Mouse (Mus musculus) embryonic facial prominence, embryonic 15.5 days (tissue): ENCODE results near the gene Gm11985. TPM values are rescaled to one million over a fixed set of nuclear protein-coding genes. Genes with fewer than 3 reads are reported as not detected.
"Not testable (repeated sequence)": the region's sequence is repeated elsewhere in the genome, so short reads cannot be mapped to it uniquely, and the experiment has no call there.

ENCODE experiments used
- ATAC-seq: fragments of 200-750 bp; cut with Nextera tagmentation; 2 replicates; pipeline ENCODE4 v1.8.0; 2017; ENCODE audit warnings: low read depth, moderate TSS enrichment; ENCODE audit not compliant: insufficient number of reproducible peaks, low FRiP score, low TSS enrichment
- H3K27ac ChIP-seq: fragments of 300-500 bp; sonication (generic); replicated peaks from 2 replicates; pipeline ENCODE4 v1.5.1; 2015; ENCODE audit warnings: mild to moderate bottlenecking, inconsistent platforms
- H3K27me3 ChIP-seq: fragments of 300-500 bp; sonication (generic); 2 replicates; pipeline ENCODE4 v1.6.1; 2015; ENCODE audit warnings: inconsistent platforms
- H3K36me3 ChIP-seq: fragments of 300-500 bp; sonication (generic); 2 replicates; pipeline ENCODE4 v1.6.1; 2015; ENCODE audit warnings: mild to moderate bottlenecking, inconsistent platforms
- H3K4me1 ChIP-seq: fragments of 300-500 bp; sonication (generic); 2 replicates; pipeline ENCODE4 v1.6.1; 2015; ENCODE audit warnings: inconsistent platforms
- H3K4me2 ChIP-seq: fragments of 300-500 bp; sonication (generic); replicated peaks from 2 replicates; pipeline ENCODE4 v1.6.1; 2015; ENCODE audit warnings: mild to moderate bottlenecking, inconsistent platforms
- H3K4me3 ChIP-seq: fragments of 300-500 bp; sonication (generic); replicated peaks from 2 replicates; pipeline ENCODE4 v1.5.1; 2015; ENCODE audit warnings: mild to moderate bottlenecking, inconsistent platforms
- H3K9ac ChIP-seq: fragments of 300-500 bp; sonication (generic); 2 replicates; pipeline ENCODE4 v1.6.1; 2015; ENCODE audit warnings: inconsistent platforms
- H3K9me3 ChIP-seq: fragments of 300-500 bp; sonication (generic); replicated peaks from 2 replicates; pipeline ENCODE4 v1.6.1; 2016; ENCODE audit warnings: inconsistent platforms
- WGBS: fragments of 180-500 bp; shearing (Covaris S2); methylation state at CpG from one replicate; pipeline ENCODE4 v1.1.7; 2015; 5-methylcytosine and 5-hydroxymethylcytosine counted together
- polyA plus RNA-seq: library from polyadenylated mRNA; unstranded; fragments of >200 nt; fragmentation: Nextera tagmentation; extraction: Ambion mirVana; gene quantifications from 2 replicates; pipeline ENCODE4 v1.2.1, GENCODE M21; 2015

Gm11985 gene
- polyA plus RNA-seq, 1 experiment from 2014 or later: not detected

DNA sequence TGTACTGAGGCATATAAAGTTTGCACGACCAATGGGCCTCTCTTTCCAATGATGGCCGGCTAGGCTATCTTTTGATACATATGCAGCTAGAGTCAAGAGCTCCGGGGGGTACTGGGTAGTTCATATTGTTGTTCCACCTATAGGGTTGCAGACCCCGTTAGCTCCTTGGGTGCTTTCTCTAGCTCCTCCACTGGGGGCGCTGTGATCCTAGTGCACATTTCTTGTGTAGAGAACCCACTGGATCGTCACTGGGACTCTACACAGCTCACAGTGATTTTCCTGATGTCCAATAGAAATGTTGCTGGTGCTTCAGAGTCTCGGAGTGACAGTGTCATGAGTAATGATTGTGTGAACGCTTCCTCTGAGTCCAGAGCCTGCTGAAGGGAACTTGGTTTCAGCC, 33.5 kb upstream of the Gm11985 start:
- not testable (repeated sequence) for H3K36me3 ChIP-seq, H3K4me3 ChIP-seq
- 72% methylated on average over 8 of the region's 8 CpGs for WGBS

DNA sequence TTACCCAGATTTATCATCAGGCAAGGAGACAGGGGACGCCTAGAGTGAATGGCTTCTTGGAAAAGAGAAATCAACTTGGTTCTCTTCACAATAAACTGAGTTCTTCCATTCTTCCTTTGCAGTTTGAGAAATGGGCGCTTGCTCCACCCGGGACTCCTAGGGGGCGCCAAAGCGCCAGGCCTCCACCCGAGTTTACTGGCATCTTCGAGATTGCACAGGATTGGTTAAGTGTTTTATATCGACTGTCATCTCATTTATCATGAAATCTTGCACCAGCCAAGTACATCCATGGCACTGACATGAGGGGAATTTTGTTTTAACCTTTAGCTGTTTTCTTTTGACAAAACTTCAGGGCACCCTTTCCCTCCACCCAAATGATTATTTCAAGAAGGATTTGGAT, 27.3 kb upstream of the Gm11985 start:
- H3K9me3 ChIP-seq: no peaks in the 10 kb centered on the region
- H3K9ac ChIP-seq: no peak overlapping the region
- H3K27ac ChIP-seq: no peak overlapping the region
- H3K4me2 ChIP-seq: no peak overlapping the region
- WGBS: 5% methylated on average over 8 of the region's 8 CpGs
- no peak overlapping the region for H3K4me3 ChIP-seq
- H3K4me1 ChIP-seq: peaks cover 44% of the 10 kb centered on the region
- H3K27me3 ChIP-seq: no peaks in the 10 kb centered on the region
- H3K36me3 ChIP-seq: no peaks in the 10 kb centered on the region
- no peak for ATAC-seq

More for the DNA sequence above, 33.5 kb upstream of the Gm11985 start:
- not testable (repeated sequence) for H3K9me3 ChIP-seq, ATAC-seq, H3K4me2 ChIP-seq, H3K27me3 ChIP-seq, H3K9ac ChIP-seq, H3K27ac ChIP-seq, H3K4me1 ChIP-seq

DNA sequence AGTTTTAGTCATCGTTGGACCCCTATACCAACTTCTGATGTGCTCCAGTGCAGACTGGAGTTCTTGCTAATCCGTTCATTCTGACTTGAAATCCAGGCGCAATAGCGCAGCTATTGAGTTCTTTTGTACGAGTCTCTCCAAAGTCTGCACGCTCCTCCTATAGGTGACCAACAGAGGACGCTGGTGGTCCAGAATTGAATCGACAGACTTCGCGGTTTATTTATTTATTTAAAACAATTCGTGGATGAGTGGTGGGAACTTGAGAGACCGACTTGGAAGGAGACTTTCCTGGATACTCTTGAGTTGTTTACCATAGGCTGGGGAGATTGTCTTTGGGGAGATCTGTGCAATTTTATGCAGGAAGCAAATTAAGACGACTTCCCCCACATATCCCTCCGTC, 26.4 kb upstream of the Gm11985 start:
- WGBS: 6% methylated on average over 14 of the region's 14 CpGs
- Histone ChIP-seq H3K9ac (no peak overlapping the region), H3K36me3 (peaks cover 2% of the 10 kb centered on the region; the same call in 1 of the 2 replicates), H3K9me3 (no peaks in the 10 kb centered on the region), H3K4me3 (peak overlapping the region; percentile 73), H3K4me2 (peak overlapping the region; percentile 82), H3K27ac (no peak overlapping the region), H3K27me3 (no peaks in the 10 kb centered on the region), H3K4me1 (peaks cover 52% of the 10 kb centered on the region)
- ATAC-seq: no peak

DNA sequence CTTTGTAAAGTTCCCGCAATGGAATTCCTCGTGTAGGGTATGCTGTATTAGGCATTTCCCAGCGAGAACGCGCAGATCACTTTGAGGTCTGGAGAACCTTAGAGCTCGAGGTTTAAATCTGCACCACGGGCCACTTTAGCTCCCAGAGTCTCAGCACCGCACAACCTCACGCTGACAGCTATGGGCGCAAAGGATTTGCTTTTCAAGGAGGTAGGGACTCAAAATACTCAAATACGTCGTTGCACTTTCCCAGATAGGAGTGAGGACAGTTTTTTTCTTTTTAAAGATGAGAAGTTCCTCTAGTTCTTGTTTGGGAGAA, 25.9 kb upstream of the Gm11985 start:
- Histone ChIP-seq H3K9ac (no peak overlapping the region), H3K27ac (peak overlapping the region; percentile 86), H3K36me3 (peaks cover 7% of the 10 kb centered on the region), H3K4me1 (peaks cover 52% of the 10 kb centered on the region), H3K27me3 (no peaks in the 10 kb centered on the region), H3K4me3 (peak overlapping the region; percentile 73), H3K4me2 (peak overlapping the region; percentile 82), H3K9me3 (no peaks in the 10 kb centered on the region)
- under 1% methylated on average over 12 of the region's 12 CpGs for WGBS
- no peak for ATAC-seq

DNA sequence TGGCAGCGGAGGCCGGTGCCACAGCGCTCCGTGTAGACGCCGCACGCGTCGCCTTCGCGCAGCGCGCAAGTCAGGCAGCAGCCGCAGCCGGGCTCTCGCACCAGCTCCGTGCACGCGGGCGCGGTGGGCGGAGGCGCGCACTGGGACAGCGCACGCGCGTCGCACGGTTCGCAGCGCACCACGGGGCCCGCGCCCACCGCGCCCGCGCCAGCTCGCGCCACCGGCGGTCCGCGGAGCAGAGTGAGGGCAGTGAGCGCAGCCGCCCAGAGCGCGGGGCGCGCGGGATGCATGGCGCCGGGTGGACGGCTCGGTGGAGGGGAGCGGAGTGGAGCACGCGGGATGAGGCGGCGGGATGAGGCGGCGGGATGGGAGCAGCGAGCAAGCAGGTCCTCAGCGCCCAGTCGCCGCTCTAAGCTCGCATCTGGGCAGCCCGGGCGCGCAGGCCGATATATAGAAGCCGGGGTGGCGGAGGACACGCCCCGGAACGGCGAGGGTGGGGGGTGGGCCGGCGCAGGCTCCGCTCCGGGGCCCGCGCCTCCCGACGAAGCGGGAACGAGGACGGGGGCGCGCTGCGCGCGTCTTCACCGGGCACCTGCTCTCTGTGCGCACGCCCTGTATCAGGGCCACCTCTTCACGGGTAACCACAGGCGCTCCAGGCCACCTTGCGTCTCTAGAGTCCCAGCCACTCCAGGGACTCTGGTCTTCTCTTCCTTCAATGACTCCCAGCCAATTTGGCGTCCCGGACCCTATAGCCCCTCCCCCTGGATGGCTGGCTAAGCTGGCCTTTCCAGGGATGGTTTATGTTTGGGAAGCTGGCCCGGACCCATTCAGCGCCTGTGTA, 25.4 kb upstream of the Gm11985 start, which contains the start of gene Igfbp3:
Gene Igfbp3 (minus strand): TSS at position 423 of the 841 bp plus-strand sequence.
- Histone ChIP-seq H3K9ac (peak within 1 kb of the TSS; percentile 44), H3K27ac (peak within 1 kb of the TSS; percentile 86), H3K36me3 (peaks cover 13% of the 10 kb centered on the region), H3K9me3 (no peaks in the 10 kb centered on the region), H3K4me1 (peaks cover 52% of the 10 kb centered on the region), H3K4me2 (peak within 1 kb of the TSS; percentile 82), H3K4me3 (peak within 1 kb of the TSS; percentile 73), H3K27me3 (no peaks in the 10 kb centered on the region)
- under 1% methylated on average over 104 of the region's 104 CpGs for WGBS
- peak; percentile 81 for ATAC-seq

DNA sequence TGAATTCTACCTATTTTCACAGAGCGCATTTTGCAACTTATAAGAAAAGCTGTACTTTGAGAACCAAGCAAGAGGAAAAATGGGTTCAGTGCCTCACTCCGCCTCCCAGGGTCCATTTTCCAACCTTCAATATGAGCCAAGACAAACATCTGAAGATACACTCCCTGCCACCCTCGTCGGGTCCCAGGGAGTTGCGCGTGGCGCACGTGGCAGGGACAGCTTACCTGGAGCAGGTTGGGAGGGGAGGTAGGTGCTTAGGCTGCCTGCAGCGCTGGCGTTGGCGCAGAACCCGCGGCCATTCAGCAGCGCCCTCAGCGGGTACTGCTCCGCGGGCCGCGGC, 24.8 kb upstream of the Gm11985 start:
- no peak for ATAC-seq
- peak overlapping the region; percentile 73 for H3K4me3 ChIP-seq
- peaks cover 19% of the 10 kb centered on the region for H3K36me3 ChIP-seq
- no peaks in the 10 kb centered on the region for H3K9me3 ChIP-seq
- peak overlapping the region; percentile 44 for H3K9ac ChIP-seq
- no peaks in the 10 kb centered on the region for H3K27me3 ChIP-seq
- H3K4me1 ChIP-seq: peaks cover 53% of the 10 kb centered on the region
- peak overlapping the region; percentile 82 for H3K4me2 ChIP-seq
- H3K27ac ChIP-seq: peak overlapping the region; percentile 86
- 1% methylated on average over 19 of the region's 19 CpGs for WGBS

DNA sequence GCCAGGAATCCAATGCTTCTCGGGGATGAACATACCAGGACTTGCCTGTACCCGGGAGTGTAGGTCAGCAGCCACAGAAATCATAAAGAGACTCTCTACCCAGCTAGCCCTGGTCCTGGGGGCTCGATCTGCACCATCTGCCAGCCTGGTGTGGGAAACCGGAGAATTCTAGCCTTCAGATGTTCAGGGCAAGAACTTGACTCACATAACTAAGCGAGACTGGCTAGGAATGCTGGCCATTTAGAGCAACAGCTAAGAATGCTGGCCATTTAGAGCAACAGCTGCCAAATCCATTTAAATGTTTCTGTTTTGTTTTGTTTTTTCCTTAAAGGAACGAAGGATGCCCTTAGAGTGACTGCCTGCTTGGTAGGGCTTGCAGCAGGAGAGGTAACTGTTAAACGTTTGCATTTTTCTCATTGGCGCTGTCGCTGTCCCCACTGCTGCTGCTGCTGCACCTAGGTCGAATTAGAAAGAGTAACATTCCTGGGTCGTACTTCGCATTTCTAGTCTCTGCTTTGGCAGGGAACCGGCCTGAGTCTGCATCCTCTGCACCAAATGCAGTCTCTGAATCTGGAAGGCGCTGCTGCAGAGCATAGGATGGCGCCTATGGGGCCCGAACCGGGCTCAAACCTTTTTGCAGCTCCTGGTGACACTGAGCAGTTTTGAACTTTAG, 23.9 kb upstream of the Gm11985 start:
- Histone ChIP-seq H3K36me3 (peaks cover 21% of the 10 kb centered on the region), H3K9me3 (no peaks in the 10 kb centered on the region), H3K4me3 (peak overlapping the region; percentile 73), H3K4me2 (peak overlapping the region; percentile 82), H3K27me3 (no peaks in the 10 kb centered on the region), H3K27ac (peak overlapping the region; percentile 60), H3K4me1 (peaks cover 55% of the 10 kb centered on the region), H3K9ac (peak overlapping the region; percentile 44)
- ATAC-seq: no peak
- 6% methylated on average over 17 of the region's 17 CpGs for WGBS

DNA sequence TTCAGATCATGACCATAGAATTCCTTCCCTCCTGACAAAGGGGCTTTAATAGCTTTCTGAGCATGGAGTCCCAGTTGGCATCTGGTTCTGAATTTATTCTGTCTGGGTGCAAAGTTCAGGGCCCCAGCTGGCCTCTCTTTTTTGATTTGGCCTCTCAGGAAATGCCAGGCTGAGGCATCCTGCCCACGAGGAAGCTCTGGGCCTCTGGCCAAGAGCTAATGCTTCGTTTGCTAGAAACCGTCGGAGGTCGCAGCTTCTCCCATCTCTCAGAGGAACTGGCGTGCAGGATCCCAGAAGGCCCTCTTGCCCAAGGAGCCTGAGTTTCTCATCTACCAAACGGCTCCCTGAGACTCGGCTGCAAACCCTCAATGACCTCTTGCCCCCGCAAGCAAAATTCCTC, 22.8 kb upstream of the Gm11985 start:
- H3K4me2 ChIP-seq: peak overlapping the region; percentile 41
- ATAC-seq: no peak
- H3K9me3 ChIP-seq: no peaks in the 10 kb centered on the region
- no peak overlapping the region for H3K9ac ChIP-seq
- 0 out of 2 replicates have a peak overlapping the region, but pooled peaks have one; percentile 45 for H3K27ac ChIP-seq
- H3K36me3 ChIP-seq: peaks cover 31% of the 10 kb centered on the region
- 11% methylated on average over 9 of the region's 9 CpGs for WGBS
- H3K4me1 ChIP-seq: peaks cover 48% of the 10 kb centered on the region
- H3K27me3 ChIP-seq: no peaks in the 10 kb centered on the region
- peak overlapping the region; percentile 26 for H3K4me3 ChIP-seq

DNA sequence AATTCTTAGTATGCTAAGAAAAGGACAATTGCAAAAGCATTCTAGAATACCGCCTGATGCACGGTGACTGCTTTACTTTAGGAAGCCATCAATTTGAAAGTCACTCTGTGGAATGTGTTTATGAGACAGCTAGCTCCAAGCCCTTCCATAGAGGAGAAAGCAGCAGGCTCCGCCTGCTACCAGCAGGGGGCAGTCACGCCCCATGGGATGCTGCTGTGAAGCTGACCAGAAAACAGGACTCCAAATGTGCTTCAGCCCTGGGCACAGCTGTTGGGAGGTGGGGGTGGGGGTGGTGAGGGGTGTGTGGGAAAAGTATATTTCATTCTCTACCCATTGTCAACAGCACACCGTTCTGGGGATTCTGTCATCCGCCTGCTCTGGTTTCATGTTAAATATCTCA, 22.0 kb upstream of the Gm11985 start:
- Histone ChIP-seq H3K9me3 (no peaks in the 10 kb centered on the region), H3K27me3 (no peaks in the 10 kb centered on the region), H3K4me2 (peak overlapping the region; percentile 41), H3K4me1 (peaks cover 40% of the 10 kb centered on the region), H3K9ac (no peak overlapping the region), H3K4me3 (no peak overlapping the region), H3K27ac (no peak overlapping the region), H3K36me3 (peaks cover 33% of the 10 kb centered on the region)
- no peak for ATAC-seq
- 14% methylated on average over 6 of the region's 6 CpGs for WGBS

DNA sequence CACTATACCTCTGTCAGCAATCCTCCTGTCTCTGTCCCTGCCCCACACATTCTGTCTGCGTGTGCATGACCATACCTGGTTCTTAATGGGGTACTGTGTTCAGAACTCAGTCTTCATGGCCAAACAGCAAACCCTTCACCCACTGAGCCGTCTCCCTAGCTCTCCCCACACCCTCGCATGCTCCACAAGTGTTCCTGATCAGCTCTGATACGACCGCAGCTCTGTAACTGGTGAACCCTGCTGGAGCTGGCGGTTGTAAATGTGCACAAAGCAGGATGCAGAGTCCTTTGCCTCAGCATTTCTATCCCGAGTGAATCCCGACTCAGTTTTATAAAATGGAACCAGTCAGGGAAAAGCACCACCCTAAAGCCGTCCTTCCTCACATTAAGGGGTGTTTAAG, 15.5 kb upstream of the Gm11985 start:
- WGBS: 82% methylated on average over 9 of the region's 9 CpGs
- H3K4me3 ChIP-seq: no peak overlapping the region
- H3K27me3 ChIP-seq: no peaks in the 10 kb centered on the region
- peaks cover 22% of the 10 kb centered on the region for H3K36me3 ChIP-seq
- no peaks in the 10 kb centered on the region for H3K9me3 ChIP-seq
- no peak for ATAC-seq
- H3K4me1 ChIP-seq: peaks cover 3% of the 10 kb centered on the region; the same call in 1 of the 2 replicates
- no peak overlapping the region for H3K27ac ChIP-seq
- H3K4me2 ChIP-seq: no peak overlapping the region
- H3K9ac ChIP-seq: no peak overlapping the region

DNA sequence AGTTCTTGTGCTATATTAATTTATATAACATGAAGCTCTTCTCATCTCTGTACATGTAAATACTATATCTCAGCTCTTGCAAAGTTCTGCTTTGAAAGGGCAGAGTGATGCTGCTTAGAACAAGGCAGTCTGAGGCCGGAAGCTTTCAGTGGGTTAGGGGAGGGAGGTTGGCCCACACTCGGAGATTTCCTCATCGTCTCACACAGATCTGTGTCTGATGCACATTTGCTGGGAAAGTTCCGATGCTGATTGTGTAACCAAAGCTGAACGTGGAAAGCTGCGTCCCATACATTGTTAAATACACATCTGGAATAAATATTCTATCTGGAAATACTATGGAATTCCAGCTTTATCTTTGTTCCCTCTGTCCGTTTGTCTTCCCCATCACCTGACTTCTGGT, 13.8 kb upstream of the Gm11985 start:
- no peak for ATAC-seq
- no peak overlapping the region for H3K4me3 ChIP-seq
- no peak overlapping the region for H3K9ac ChIP-seq
- H3K27me3 ChIP-seq: no peaks in the 10 kb centered on the region
- H3K9me3 ChIP-seq: no peaks in the 10 kb centered on the region
- 27% methylated on average over 7 of the region's 7 CpGs for WGBS
- H3K36me3 ChIP-seq: peaks cover 12% of the 10 kb centered on the region; the same call in 1 of the 2 replicates
- H3K4me2 ChIP-seq: no peak overlapping the region
- H3K27ac ChIP-seq: no peak overlapping the region
- H3K4me1 ChIP-seq: no peaks in the 10 kb centered on the region; the same call in 1 of the 2 replicates
